Mouse (Mus musculus): ENCODE measurements at regions not wholly inside any gene's neighbourhood (a gene's known extent, or its start where the extent isn't known, plus 50 kb on each side); places are given as distances from the start of the nearest gene placed in this dataset.

GRCm38 (mm10) chr11:56148956-56149355, 108.1 kb upstream of the Nmur2 start:
- no peak for TF ChIP-seq NRF1 (IDR thresholded peaks at IDR 0.05; ENCODE audit: insufficient read depth, low read depth, low read length, poor library complexity, severe bottlenecking)
- no peak for TF ChIP-seq RAD21 (IDR thresholded peaks at IDR 0.05; ENCODE audit: low read depth, low read length)
- no peak for TF ChIP-seq HCFC1 (IDR thresholded peaks at IDR 0.05; ENCODE audit: low read depth, low read length)
- no peak for TF ChIP-seq USF2 (IDR thresholded peaks at IDR 0.05; ENCODE audit: borderline replicate concordance in 1 of 2, insufficient read depth in 1 of 2, low read depth in 1 of 2, low read length in 2 of 2)
- TF ChIP-seq ETS1 (IDR thresholded peaks at IDR 0.05; ENCODE audit: low read depth, low read length) = no peak
- TF ChIP-seq USF1 (IDR thresholded peaks at IDR 0.05; ENCODE audit: low read depth, low read length) = no peak
- no peak for TF ChIP-seq ZNF384 (IDR thresholded peaks at IDR 0.05; ENCODE audit: low read depth, low read length)
- TF ChIP-seq POLR2AphosphoS2 (IDR thresholded peaks at IDR 0.05; ENCODE audit: low read length) = no peak
- no peak for TF ChIP-seq JUND (IDR thresholded peaks at IDR 0.05; ENCODE audit: low read depth, low read length)
- TF ChIP-seq TAL1 (IDR thresholded peaks at IDR 0.05; ENCODE audit: low read length) = no peak
- Histone ChIP-seq H3K36me3 (ENCODE audit: control insufficient read depth in 1 of 2, insufficient read depth in 2 of 2, low read length in 2 of 2) (no peaks in the 10 kb centered on the region), H3K9ac (ENCODE audit: control insufficient read depth, low read depth, low read length, poor library complexity, severe bottlenecking) (no peak overlapping the region), H3K9me3 (replicated peaks; ENCODE audit: insufficient read depth, low read length) (no peaks in the 10 kb centered on the region), H3K4me1 (ENCODE audit: control insufficient read depth in 1 of 2, insufficient read depth in 2 of 2, low read length in 2 of 2) (no peaks in the 10 kb centered on the region), H3K79me2 (ENCODE audit: control insufficient read depth, insufficient read depth, low read length, poor library complexity) (no peaks in the 10 kb centered on the region), H3K27ac (ENCODE audit: control insufficient read depth, low read depth, low read length) (no peak overlapping the region), H3K4me3 (ENCODE audit: control insufficient read depth in 1 of 2, insufficient read depth in 1 of 2, low read depth in 2 of 2, low read length in 2 of 2) (no peak overlapping the region), H3K27me3 (ENCODE audit: control insufficient read depth in 1 of 2, insufficient read depth in 2 of 2, low read length in 2 of 2) (no peaks in the 10 kb centered on the region)
- DNase-seq (ENCODE audit: low read depth, low spot score) = no peak

GRCm38 (mm10) chr11:56146708-56147107, 105.9 kb upstream of the Nmur2 start:
- H3K27me3 ChIP-seq (ENCODE audit: control insufficient read depth in 1 of 2, insufficient read depth in 2 of 2, low read length in 2 of 2) = no peaks in the 10 kb centered on the region
- H3K9me3 ChIP-seq (replicated peaks; ENCODE audit: insufficient read depth, low read length) = no peaks in the 10 kb centered on the region
- H3K79me2 ChIP-seq (ENCODE audit: control insufficient read depth, insufficient read depth, low read length, poor library complexity) = no peaks in the 10 kb centered on the region
- no peak for TF ChIP-seq MAFK (IDR thresholded peaks at IDR 0.05; ENCODE audit: borderline replicate concordance, low read depth, low read length)
- no peak for TF ChIP-seq USF1 (IDR thresholded peaks at IDR 0.05; ENCODE audit: low read depth, low read length)
- no peak for TF ChIP-seq USF2 (IDR thresholded peaks at IDR 0.05; ENCODE audit: borderline replicate concordance in 1 of 2, insufficient read depth in 1 of 2, low read depth in 1 of 2, low read length in 2 of 2)
- no peak for TF ChIP-seq ELF1 (IDR thresholded peaks at IDR 0.05; ENCODE audit: low read depth, low read length)
- TF ChIP-seq EP300 (IDR thresholded peaks at IDR 0.05; ENCODE audit: low read depth in 1 of 2, low read length in 2 of 2) = no peak
- no peak for TF ChIP-seq NELFE (IDR thresholded peaks at IDR 0.05; ENCODE audit: low read depth, low read length)
- TF ChIP-seq ZC3H11A (IDR thresholded peaks at IDR 0.05; ENCODE audit: low read depth, low read length) = no peak
- no peaks in the 10 kb centered on the region for H3K36me3 ChIP-seq (ENCODE audit: control insufficient read depth in 1 of 2, insufficient read depth in 2 of 2, low read length in 2 of 2)
- no peaks in the 10 kb centered on the region for H3K4me1 ChIP-seq (ENCODE audit: control insufficient read depth in 1 of 2, insufficient read depth in 2 of 2, low read length in 2 of 2)
- no peak for DNase-seq (ENCODE audit: low read depth, low spot score)
- no peak overlapping the region for H3K9ac ChIP-seq (ENCODE audit: control insufficient read depth, low read depth, low read length, poor library complexity, severe bottlenecking)
- H3K27ac ChIP-seq (ENCODE audit: control insufficient read depth, low read depth, low read length) = no peak overlapping the region
- H3K4me3 ChIP-seq (ENCODE audit: control insufficient read depth in 1 of 2, insufficient read depth in 1 of 2, low read depth in 2 of 2, low read length in 2 of 2) = no peak overlapping the region
